Mouse (Mus musculus): ENCODE measurements at regions not wholly inside any gene's neighbourhood (a gene's known extent, or its start where the extent isn't known, plus 50 kb on each side); places are given as distances from the start of the nearest gene placed in this dataset.

DNA sequence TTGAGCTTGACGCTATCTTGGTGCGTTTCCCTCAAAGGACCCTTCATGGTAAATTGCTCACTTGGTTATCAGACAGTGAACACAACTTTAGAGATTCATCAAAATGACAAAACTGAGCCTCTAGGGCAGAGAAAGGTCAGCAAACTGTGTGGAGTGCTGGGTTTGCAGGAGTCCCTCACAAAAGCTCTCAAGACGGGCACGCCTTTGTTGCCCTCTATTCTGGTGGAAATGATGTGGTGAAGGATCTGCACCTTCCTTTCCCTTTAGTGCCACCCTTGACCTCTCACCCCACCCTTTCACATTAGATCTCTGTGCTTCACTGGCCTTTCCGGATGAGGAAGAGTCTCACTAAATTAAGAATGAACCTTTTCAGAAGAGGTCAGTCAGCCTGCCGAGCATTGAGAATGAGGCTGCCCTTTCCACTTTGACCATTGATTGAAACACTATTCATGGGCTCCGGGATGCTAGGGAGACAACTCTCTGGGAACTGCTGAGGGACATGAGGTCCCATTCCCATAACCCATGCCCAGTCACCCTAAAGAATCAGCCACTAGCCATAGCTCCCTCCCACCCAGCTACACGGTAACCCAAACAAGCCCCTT, 182.9 kb upstream of the Sfrp2 start:
- H3K27ac ChIP-seq (ENCODE audit: control insufficient read depth, insufficient read depth, low read depth, low read length), result no peak overlapping the region
- no peaks in the 10 kb centered on the region for H3K27me3 ChIP-seq (ENCODE audit: control insufficient read depth, insufficient read depth, low read length)

GRCm38 (mm10) chr3:83586086-83586485, 180.0 kb upstream of the Sfrp2 start:
- TF ChIP-seq POLR2A (IDR thresholded peaks at IDR 0.05; ENCODE audit: control insufficient read depth, low read depth, low read length), result no peak
- TF ChIP-seq CTCF (IDR thresholded peaks at IDR 0.05; ENCODE audit: control insufficient read depth, insufficient read depth, insufficient replicate concordance, low read depth, low read length), result no peak

More for the DNA sequence above, 182.9 kb upstream of the Sfrp2 start:
- no peaks in the 10 kb centered on the region for H3K4me1 ChIP-seq (ENCODE audit: control insufficient read depth, insufficient read depth, low read length)
- no peak overlapping the region for H3K4me3 ChIP-seq (ENCODE audit: control insufficient read depth, low read depth, low read length)
- TF ChIP-seq CTCF (IDR thresholded peaks at IDR 0.05; ENCODE audit: control insufficient read depth, insufficient read depth, insufficient replicate concordance, low read depth, low read length), result no peak
- no peak for TF ChIP-seq POLR2A (IDR thresholded peaks at IDR 0.05; ENCODE audit: control insufficient read depth, low read depth, low read length)
- H3K36me3 ChIP-seq (ENCODE audit: control insufficient read depth, insufficient read depth, low read length), result no peaks in the 10 kb centered on the region

DNA sequence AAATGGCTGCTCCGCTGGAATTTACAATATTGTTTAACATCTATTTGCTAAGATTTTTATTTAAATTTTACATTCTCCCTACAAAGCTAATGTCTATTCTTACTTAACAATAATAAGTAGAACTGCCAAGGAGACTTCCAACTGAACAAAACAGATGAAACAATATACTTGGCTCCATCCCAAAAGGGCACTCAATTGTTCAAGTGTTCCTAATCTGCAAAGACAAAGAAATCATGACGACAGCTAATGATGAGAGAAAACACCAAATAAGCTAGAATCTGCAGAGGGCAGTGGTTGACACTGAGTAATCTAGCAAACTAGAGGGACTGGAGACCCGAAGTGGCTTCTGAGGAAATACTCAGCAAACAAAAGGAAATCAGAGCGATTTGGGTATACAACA, 179.6 kb upstream of the Sfrp2 start:
- H3K4me1 ChIP-seq (ENCODE audit: control insufficient read depth, insufficient read depth, low read length), result no peaks in the 10 kb centered on the region
- TF ChIP-seq POLR2A (IDR thresholded peaks at IDR 0.05; ENCODE audit: control insufficient read depth, low read depth, low read length), result no peak
- TF ChIP-seq CTCF (IDR thresholded peaks at IDR 0.05; ENCODE audit: control insufficient read depth, insufficient read depth, insufficient replicate concordance, low read depth, low read length), result no peak
- no peak overlapping the region for H3K27ac ChIP-seq (ENCODE audit: control insufficient read depth, insufficient read depth, low read depth, low read length)
- no peaks in the 10 kb centered on the region for H3K36me3 ChIP-seq (ENCODE audit: control insufficient read depth, insufficient read depth, low read length)
- H3K27me3 ChIP-seq (ENCODE audit: control insufficient read depth, insufficient read depth, low read length), result no peaks in the 10 kb centered on the region
- no peak overlapping the region for H3K4me3 ChIP-seq (ENCODE audit: control insufficient read depth, low read depth, low read length)

More at GRCm38 (mm10) chr3:83586086-83586485, 180.0 kb upstream of the Sfrp2 start:
- H3K36me3 ChIP-seq (ENCODE audit: control insufficient read depth, insufficient read depth, low read length), result no peaks in the 10 kb centered on the region
- H3K27ac ChIP-seq (ENCODE audit: control insufficient read depth, insufficient read depth, low read depth, low read length), result no peak overlapping the region
- no peaks in the 10 kb centered on the region for H3K27me3 ChIP-seq (ENCODE audit: control insufficient read depth, insufficient read depth, low read length)
- H3K4me3 ChIP-seq (ENCODE audit: control insufficient read depth, low read depth, low read length), result no peak overlapping the region
- no peaks in the 10 kb centered on the region for H3K4me1 ChIP-seq (ENCODE audit: control insufficient read depth, insufficient read depth, low read length)

- TF ChIP-seq CTCF (IDR thresholded peaks at IDR 0.05; ENCODE audit: control insufficient read depth, insufficient read depth, insufficient replicate concordance, low read depth, low read length), result no peak
- no peak for TF ChIP-seq POLR2A (IDR thresholded peaks at IDR 0.05; ENCODE audit: control insufficient read depth, low read depth, low read length)
- Histone ChIP-seq H3K27me3 (ENCODE audit: control insufficient read depth, insufficient read depth, low read length) (no peaks in the 10 kb centered on the region), H3K27ac (ENCODE audit: control insufficient read depth, insufficient read depth, low read depth, low read length) (no peak overlapping the region), H3K4me1 (ENCODE audit: control insufficient read depth, insufficient read depth, low read length) (no peaks in the 10 kb centered on the region), H3K36me3 (ENCODE audit: control insufficient read depth, insufficient read depth, low read length) (no peaks in the 10 kb centered on the region), H3K4me3 (ENCODE audit: control insufficient read depth, low read depth, low read length) (no peak overlapping the region)
Measured at GRCm38 (mm10) chr3:83589127-83589526, 177.0 kb upstream of the Sfrp2 start.

GRCm38 (mm10) chr3:83591206-83591605, 174.9 kb upstream of the Sfrp2 start:
- Histone ChIP-seq H3K4me3 (ENCODE audit: control insufficient read depth, low read depth, low read length) (no peak overlapping the region), H3K27me3 (ENCODE audit: control insufficient read depth, insufficient read depth, low read length) (no peaks in the 10 kb centered on the region), H3K4me1 (ENCODE audit: control insufficient read depth, insufficient read depth, low read length) (no peaks in the 10 kb centered on the region), H3K27ac (ENCODE audit: control insufficient read depth, insufficient read depth, low read depth, low read length) (no peak overlapping the region), H3K36me3 (ENCODE audit: control insufficient read depth, insufficient read depth, low read length) (no peaks in the 10 kb centered on the region)
- TF ChIP-seq POLR2A (IDR thresholded peaks at IDR 0.05; ENCODE audit: control insufficient read depth, low read depth, low read length) (no peak), CTCF (IDR thresholded peaks at IDR 0.05; ENCODE audit: control insufficient read depth, insufficient read depth, insufficient replicate concordance, low read depth, low read length) (no peak)

DNA sequence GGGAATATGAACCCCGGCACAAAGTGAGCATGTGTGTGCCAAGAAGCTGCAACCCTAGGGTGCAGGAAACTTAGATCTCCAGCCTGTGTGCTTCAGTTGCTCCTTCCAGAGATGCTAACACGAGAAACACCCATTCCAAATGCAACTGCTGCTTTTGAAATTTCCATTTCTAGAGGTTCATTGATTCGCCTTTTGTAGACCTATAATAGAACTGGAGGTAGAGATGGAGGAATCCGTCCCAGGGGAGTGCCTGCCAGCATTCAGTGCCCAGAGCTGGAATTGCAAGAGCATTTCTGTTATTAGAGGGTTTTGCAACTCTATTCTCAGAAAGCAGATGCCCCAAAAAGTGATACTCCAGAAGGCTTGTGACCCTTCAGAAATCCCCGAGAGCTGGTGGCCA, 172.8 kb upstream of the Sfrp2 start:
- no peaks in the 10 kb centered on the region for H3K27me3 ChIP-seq (ENCODE audit: control insufficient read depth, insufficient read depth, low read length)

GRCm38 (mm10) chr3:83601506-83601905, 164.6 kb upstream of the Sfrp2 start:
- no peaks in the 10 kb centered on the region for H3K27me3 ChIP-seq (ENCODE audit: control insufficient read depth, insufficient read depth, low read length)
- no peak overlapping the region for H3K27ac ChIP-seq (ENCODE audit: control insufficient read depth, insufficient read depth, low read depth, low read length)
- H3K4me3 ChIP-seq (ENCODE audit: control insufficient read depth, low read depth, low read length), result no peak overlapping the region
- H3K4me1 ChIP-seq (ENCODE audit: control insufficient read depth, insufficient read depth, low read length), result no peaks in the 10 kb centered on the region
- TF ChIP-seq CTCF (IDR thresholded peaks at IDR 0.05; ENCODE audit: control insufficient read depth, insufficient read depth, insufficient replicate concordance, low read depth, low read length), result no peak
- no peak for TF ChIP-seq POLR2A (IDR thresholded peaks at IDR 0.05; ENCODE audit: control insufficient read depth, low read depth, low read length)
- no peaks in the 10 kb centered on the region for H3K36me3 ChIP-seq (ENCODE audit: control insufficient read depth, insufficient read depth, low read length)

More for the DNA sequence above, 172.8 kb upstream of the Sfrp2 start:
- Histone ChIP-seq H3K27ac (ENCODE audit: control insufficient read depth, insufficient read depth, low read depth, low read length) (no peak overlapping the region), H3K4me1 (ENCODE audit: control insufficient read depth, insufficient read depth, low read length) (no peaks in the 10 kb centered on the region), H3K36me3 (ENCODE audit: control insufficient read depth, insufficient read depth, low read length) (no peaks in the 10 kb centered on the region), H3K4me3 (ENCODE audit: control insufficient read depth, low read depth, low read length) (no peak overlapping the region)
- TF ChIP-seq CTCF (IDR thresholded peaks at IDR 0.05; ENCODE audit: control insufficient read depth, insufficient read depth, insufficient replicate concordance, low read depth, low read length) (no peak), POLR2A (IDR thresholded peaks at IDR 0.05; ENCODE audit: control insufficient read depth, low read depth, low read length) (no peak)

Measured in testis, adult 2 months (tissue).